Mouse (Mus musculus): ENCODE measurements around the gene Tymp. TPM values are rescaled to one million over a fixed set of nuclear protein-coding genes. Genes with fewer than 3 reads are reported as not detected.

Tymp gene
- polyA plus RNA-seq, 1 experiment from 2014 or later = 1.3 TPM

- H3K36me3 ChIP-seq = peaks cover 37% of the 10 kb centered on the region
- H3K27me3 ChIP-seq = peaks cover 30% of the 10 kb centered on the region
- peak within 1 kb of the TSS; percentile 86 for H3K9ac ChIP-seq
- no peaks in the 10 kb centered on the region for H3K9me3 ChIP-seq (replicated peaks)
- H3K27ac ChIP-seq = peak within 1 kb of the TSS; percentile 98
- peaks cover 34% of the 10 kb centered on the region for H3K4me1 ChIP-seq (replicated peaks)
- H3K4me3 ChIP-seq = peak within 1 kb of the TSS; percentile 92
- WGBS = 0% methylated on average over 42 of the region's 42 CpGs
- peak within 1 kb of the TSS; percentile 95 for H3K4me2 ChIP-seq
- peak; percentile 79 for ATAC-seq (replicated peaks; ENCODE audit: insufficient number of reproducible peaks, insufficient read depth, low FRiP score, low read depth)
Observed at GRCm38 (mm10) chr15:89373762-89374248, 3.0 kb downstream of the Tymp start, which contains the start of gene Sco2. Gene Sco2, minus strand, starts transcription at chr15:89373846.

- H3K4me2 ChIP-seq = peak overlapping the region; percentile 95
- peak; percentile 85 for ATAC-seq (replicated peaks; ENCODE audit: insufficient number of reproducible peaks, insufficient read depth, low FRiP score, low read depth)
- peak overlapping the region; percentile 92 for H3K4me3 ChIP-seq
- 1% methylated on average over 35 of the region's 35 CpGs for WGBS
- H3K27me3 ChIP-seq = peaks cover 24% of the 10 kb centered on the region
- peak overlapping the region; percentile 98 for H3K27ac ChIP-seq
- H3K9ac ChIP-seq = peak overlapping the region; percentile 86
- H3K36me3 ChIP-seq = peaks cover 43% of the 10 kb centered on the region
- H3K4me1 ChIP-seq (replicated peaks) = peaks cover 28% of the 10 kb centered on the region
- H3K9me3 ChIP-seq (replicated peaks) = no peaks in the 10 kb centered on the region
Observed at GRCm38 (mm10) chr15:89373027-89373761, 3.6 kb downstream of the Tymp start.

- ATAC-seq (replicated peaks; ENCODE audit: insufficient number of reproducible peaks, insufficient read depth, low FRiP score, low read depth) = no peak
- Histone ChIP-seq H3K4me1 (replicated peaks) (peaks cover 23% of the 10 kb centered on the region), H3K4me2 (peak overlapping the region; percentile 95), H3K27me3 (peaks cover 18% of the 10 kb centered on the region), H3K36me3 (peaks cover 49% of the 10 kb centered on the region), H3K27ac (peak overlapping the region; percentile 98; the same call in 1 of the 2 replicates), H3K9ac (0 out of 2 replicates have a peak overlapping the region, but pooled peaks have one; percentile 86), H3K4me3 (peak overlapping the region; percentile 92; the same call in 1 of the 2 replicates), H3K9me3 (replicated peaks) (no peaks in the 10 kb centered on the region)
- WGBS = 82% methylated on average over 7 of the region's 7 CpGs
Observed at GRCm38 (mm10) chr15:89372536-89372935, 4.3 kb downstream of the Tymp start.

GRCm38 (mm10) chr15:89372068-89372467, 4.8 kb downstream of the Tymp start:
- no peak overlapping the region for H3K9ac ChIP-seq
- H3K36me3 ChIP-seq = peaks cover 54% of the 10 kb centered on the region
- 88% methylated on average over 13 of the region's 13 CpGs for WGBS

GRCm38 (mm10) chr15:89365141-89365551, 11.7 kb downstream of the Tymp start:
- Histone ChIP-seq H3K36me3 (peaks cover 94% of the 10 kb centered on the region), H3K9me3 (replicated peaks) (no peaks in the 10 kb centered on the region), H3K4me1 (replicated peaks) (no peaks in the 10 kb centered on the region), H3K27ac (no peak overlapping the region), H3K9ac (no peak overlapping the region), H3K4me3 (no peak overlapping the region), H3K27me3 (no peaks in the 10 kb centered on the region), H3K4me2 (no peak overlapping the region)
- WGBS = 90% methylated on average over 4 of the region's 4 CpGs
- ATAC-seq (replicated peaks; ENCODE audit: insufficient number of reproducible peaks, insufficient read depth, low FRiP score, low read depth) = no peak

More at GRCm38 (mm10) chr15:89372068-89372467, 4.8 kb downstream of the Tymp start:
- H3K4me2 ChIP-seq = no peak overlapping the region
- H3K4me3 ChIP-seq = no peak overlapping the region
- no peaks in the 10 kb centered on the region for H3K9me3 ChIP-seq (replicated peaks)
- no peak for ATAC-seq (replicated peaks; ENCODE audit: insufficient number of reproducible peaks, insufficient read depth, low FRiP score, low read depth)
- H3K27me3 ChIP-seq = peaks cover 13% of the 10 kb centered on the region
- H3K4me1 ChIP-seq (replicated peaks) = peaks cover 18% of the 10 kb centered on the region
- 0 out of 2 replicates have a peak overlapping the region, but pooled peaks have one; percentile 98 for H3K27ac ChIP-seq

GRCm38 (mm10) chr15:89363051-89363450, 13.8 kb downstream of the Tymp start:
- WGBS = 80% methylated on average over 7 of the region's 7 CpGs
- peaks cover 76% of the 10 kb centered on the region for H3K36me3 ChIP-seq

GRCm38 (mm10) chr15:89358784-89359183, 18.1 kb downstream of the Tymp start:
- Histone ChIP-seq H3K4me2 (no peak overlapping the region), H3K36me3 (peaks cover 33% of the 10 kb centered on the region), H3K9ac (no peak overlapping the region), H3K4me1 (replicated peaks) (peaks cover 40% of the 10 kb centered on the region), H3K27me3 (no peaks in the 10 kb centered on the region), H3K9me3 (replicated peaks) (no peaks in the 10 kb centered on the region), H3K4me3 (no peak overlapping the region), H3K27ac (no peak overlapping the region)
- no peak for ATAC-seq (replicated peaks; ENCODE audit: insufficient number of reproducible peaks, insufficient read depth, low FRiP score, low read depth)
- 57% methylated on average over 3 of the region's 3 CpGs for WGBS

More at GRCm38 (mm10) chr15:89363051-89363450, 13.8 kb downstream of the Tymp start:
- Histone ChIP-seq H3K27ac (no peak overlapping the region), H3K4me2 (no peak overlapping the region), H3K4me1 (replicated peaks) (peaks cover 11% of the 10 kb centered on the region), H3K27me3 (no peaks in the 10 kb centered on the region), H3K9ac (no peak overlapping the region), H3K9me3 (replicated peaks) (no peaks in the 10 kb centered on the region), H3K4me3 (no peak overlapping the region)
- ATAC-seq (replicated peaks; ENCODE audit: insufficient number of reproducible peaks, insufficient read depth, low FRiP score, low read depth) = no peak

- under 1% methylated on average over 15 of the region's 15 CpGs for WGBS
- peak overlapping the region; percentile 91 for H3K9ac ChIP-seq
- peak overlapping the region; percentile 69 for H3K4me2 ChIP-seq
- H3K27me3 ChIP-seq = no peaks in the 10 kb centered on the region
- H3K36me3 ChIP-seq = peaks cover 34% of the 10 kb centered on the region
- peaks cover 42% of the 10 kb centered on the region for H3K4me1 ChIP-seq (replicated peaks)
- peak overlapping the region; percentile 86 for H3K4me3 ChIP-seq
- H3K27ac ChIP-seq = peak overlapping the region; percentile 87
- H3K9me3 ChIP-seq (replicated peaks) = no peaks in the 10 kb centered on the region
- ATAC-seq (replicated peaks; ENCODE audit: insufficient number of reproducible peaks, insufficient read depth, low FRiP score, low read depth) = peak; percentile 40; the same call in 1 of the 2 replicates
Observed at GRCm38 (mm10) chr15:89356372-89356771, 20.5 kb downstream of the Tymp start.

GRCm38 (mm10) chr15:89355241-89356187, 21.3 kb downstream of the Tymp start, which contains the start of the genes Lmf2 and Ncaph2:
Gene Lmf2, minus strand, starts transcription at chr15:89355659.
Gene Ncaph2, plus strand, starts transcription at chr15:89355719.
- Histone ChIP-seq H3K9me3 (replicated peaks) (no peaks in the 10 kb centered on the region), H3K9ac (peak within 1 kb of the TSS; percentile 91), H3K4me3 (peak within 1 kb of the TSS; percentile 86), H3K4me2 (peak within 1 kb of the TSS; percentile 69), H3K4me1 (replicated peaks) (peaks cover 42% of the 10 kb centered on the region), H3K27me3 (no peaks in the 10 kb centered on the region), H3K27ac (peak within 1 kb of the TSS; percentile 87), H3K36me3 (peaks cover 35% of the 10 kb centered on the region)
- peak; percentile 91 for ATAC-seq (replicated peaks; ENCODE audit: insufficient number of reproducible peaks, insufficient read depth, low FRiP score, low read depth)
- under 1% methylated on average over 64 of the region's 64 CpGs for WGBS

- H3K27ac ChIP-seq = no peak overlapping the region
- peaks cover 36% of the 10 kb centered on the region for H3K36me3 ChIP-seq
- H3K9ac ChIP-seq = peak overlapping the region; percentile 91
- peak overlapping the region; percentile 86 for H3K4me3 ChIP-seq
- no peaks in the 10 kb centered on the region for H3K9me3 ChIP-seq (replicated peaks)
- no peak for ATAC-seq (replicated peaks; ENCODE audit: insufficient number of reproducible peaks, insufficient read depth, low FRiP score, low read depth)
- H3K4me1 ChIP-seq (replicated peaks) = peaks cover 42% of the 10 kb centered on the region
- 73% methylated on average over 7 of the region's 7 CpGs for WGBS
- no peaks in the 10 kb centered on the region for H3K27me3 ChIP-seq
- peak overlapping the region; percentile 69 for H3K4me2 ChIP-seq
Observed at GRCm38 (mm10) chr15:89354455-89354854, 22.4 kb downstream of the Tymp start.

- peaks cover 37% of the 10 kb centered on the region for H3K4me1 ChIP-seq (replicated peaks)
- no peak overlapping the region for H3K4me3 ChIP-seq
- no peaks in the 10 kb centered on the region for H3K9me3 ChIP-seq (replicated peaks)
- no peak overlapping the region for H3K9ac ChIP-seq
- WGBS = 95% methylated on average over 16 of the region's 16 CpGs
- no peak overlapping the region for H3K27ac ChIP-seq
- ATAC-seq (replicated peaks; ENCODE audit: insufficient number of reproducible peaks, insufficient read depth, low FRiP score, low read depth) = no peak
- H3K27me3 ChIP-seq = no peaks in the 10 kb centered on the region
- peaks cover 36% of the 10 kb centered on the region for H3K36me3 ChIP-seq
- peak overlapping the region; percentile 69 for H3K4me2 ChIP-seq
Observed at GRCm38 (mm10) chr15:89353837-89354236, 23.0 kb downstream of the Tymp start.
